Mouse (Mus musculus) lung, postnatal 0 days (tissue): ENCODE results near the gene Tmed1.

Experiments
- CTCF ChIP-seq: IDR thresholded peaks from 2 replicates; pipeline ENCODE4 v1.5.1; 2016; ENCODE audit warnings: antibody characterized with exemption, mild to moderate bottlenecking
- EP300 ChIP-seq: IDR thresholded peaks from 2 replicates; pipeline ENCODE4 v1.6.1; 2016; ENCODE audit warnings: antibody characterized with exemption, mild to moderate bottlenecking, control low read depth

DNA sequence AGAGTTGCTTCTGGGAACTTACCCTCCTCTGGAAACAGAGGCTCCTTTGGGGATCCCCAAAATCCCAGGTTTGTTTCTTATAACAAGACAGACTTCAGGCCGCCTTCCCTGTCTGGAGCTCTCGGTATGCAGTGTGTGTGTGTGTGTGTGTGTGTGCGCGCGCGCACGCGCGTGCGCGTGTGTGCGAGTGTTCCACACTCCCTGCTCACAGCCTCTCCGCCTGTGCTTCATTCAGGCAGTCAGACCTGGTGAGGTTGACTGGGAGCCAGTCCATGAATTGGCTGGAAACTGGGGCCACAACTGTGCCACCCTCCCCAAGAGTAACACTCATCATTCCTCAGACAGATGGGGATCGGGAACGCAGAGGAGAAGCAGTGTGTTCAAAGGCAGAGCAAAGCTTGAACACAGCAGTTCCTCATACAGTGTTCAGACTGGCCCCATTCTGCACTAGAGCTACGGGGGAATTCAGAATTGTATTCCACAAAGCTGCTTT, 13.0 kb downstream of the Tmed1 start:
- TF ChIP-seq CTCF (no peak), EP300 (no peak)
